Mouse (Mus musculus): Measurements from ENCODE around the gene Pdgfra.

Gene Pdgfra

DNA sequence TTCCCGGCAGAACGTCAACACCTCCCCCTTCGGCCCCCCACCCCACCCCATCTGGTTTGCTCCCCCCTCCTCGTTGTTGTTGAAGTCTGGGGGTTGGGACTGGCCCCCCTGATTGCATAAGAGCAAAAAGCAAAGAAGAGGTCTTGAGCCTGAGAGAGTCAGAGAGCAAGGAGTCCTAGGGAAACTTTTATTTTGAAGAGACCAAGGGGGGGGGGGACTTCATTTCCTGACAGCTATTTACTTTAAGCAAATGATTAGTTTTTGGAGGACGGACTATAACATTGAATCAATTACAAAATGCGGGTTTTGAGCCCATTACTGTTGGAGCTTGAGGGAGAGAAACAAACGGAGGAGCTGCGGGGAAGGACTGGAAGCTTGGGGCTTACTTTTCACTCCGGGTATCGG, at the start of gene Pdgfra:
Pdgfra (plus strand) TSS at position 272 of the 405 bp plus-strand sequence.
- no peak for DNase-seq (ENCODE audit: low spot score in 2 of 2)

DNA sequence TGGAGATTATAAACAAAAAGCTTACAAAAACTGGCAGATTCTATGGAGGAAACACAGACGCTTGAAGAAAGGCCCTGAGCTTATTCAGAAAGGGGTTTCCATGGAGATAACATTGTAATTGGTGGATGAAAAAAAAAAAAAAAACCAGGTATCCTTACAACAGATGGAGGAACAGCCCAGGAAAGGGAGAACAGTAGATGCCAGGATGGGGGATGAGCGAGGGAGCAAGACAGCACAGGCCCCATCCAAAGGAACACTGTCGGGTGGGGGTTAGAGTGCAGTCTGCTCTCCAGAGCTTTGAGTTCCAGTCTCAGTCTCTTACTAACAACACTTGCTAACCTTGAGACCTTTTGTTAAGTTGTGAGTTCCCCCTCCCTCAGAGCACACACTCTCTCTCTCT, 45.6 kb upstream of the Pdgfra start:
- no peak for DNase-seq (ENCODE audit: low spot score in 2 of 2)

DNA sequence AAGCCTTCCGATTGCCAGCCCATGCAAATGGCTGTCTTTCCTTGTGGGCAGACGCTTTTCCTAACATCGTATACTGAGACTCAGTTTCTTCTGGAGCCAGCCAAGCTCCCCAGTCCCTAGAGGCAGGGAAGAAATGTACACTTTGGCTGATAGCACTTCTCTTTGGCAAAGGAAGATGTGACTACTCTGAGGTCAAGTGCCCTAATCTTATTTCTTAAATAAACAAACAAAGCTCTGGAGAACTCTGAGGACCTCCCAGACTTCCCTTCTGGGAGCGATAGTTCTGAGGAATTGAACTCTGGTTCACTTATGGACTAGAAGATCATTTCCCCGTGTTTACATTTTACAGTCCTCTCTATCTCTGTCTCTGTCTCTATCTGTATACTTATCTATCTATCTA, 42.7 kb upstream of the Pdgfra start:
- DNase-seq (ENCODE audit: low spot score in 2 of 2), result no peak

DNA sequence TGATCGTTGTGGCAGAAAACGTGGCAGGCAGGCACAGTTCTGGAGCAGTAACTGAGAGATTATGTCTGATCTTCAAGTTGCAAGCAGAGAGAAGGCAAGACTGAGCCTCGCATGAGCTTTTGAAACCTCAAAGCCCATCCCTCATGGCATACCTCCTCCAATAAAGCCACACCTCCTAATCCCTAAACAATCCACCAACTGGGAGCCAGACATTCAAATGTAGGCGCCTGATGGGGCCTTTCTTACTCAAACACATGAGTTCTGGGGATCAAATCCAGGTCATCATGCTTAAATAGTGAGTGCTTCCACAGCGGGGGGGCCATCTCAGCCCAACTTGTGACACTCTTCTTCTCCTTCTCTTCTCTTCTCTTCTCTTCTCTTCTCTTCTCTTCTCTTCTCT, 40.3 kb upstream of the Pdgfra start:
- DNase-seq (ENCODE audit: low spot score in 2 of 2), result no peak

DNA sequence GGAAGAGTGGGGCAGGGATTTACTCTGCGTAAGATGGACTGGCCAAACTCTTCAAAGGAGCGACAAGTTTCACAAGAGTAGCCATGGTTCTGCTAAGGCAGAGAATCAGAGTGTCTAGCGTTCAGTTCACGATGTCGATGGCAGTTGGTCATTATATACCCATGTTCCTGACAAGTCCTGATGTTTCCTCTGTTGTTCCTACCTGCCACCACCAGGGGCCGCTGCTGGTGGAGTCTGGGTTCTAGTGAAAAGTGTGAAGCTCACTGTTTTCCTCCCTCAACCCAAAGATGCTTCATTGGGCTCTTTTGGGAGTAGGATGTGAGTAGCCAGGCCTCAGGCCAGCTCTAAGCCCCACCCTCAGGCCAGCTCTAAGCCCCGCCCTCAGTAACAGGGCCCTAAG, 33.3 kb upstream of the Pdgfra start:
- DNase-seq (ENCODE audit: low spot score in 2 of 2), result no peak

DNA sequence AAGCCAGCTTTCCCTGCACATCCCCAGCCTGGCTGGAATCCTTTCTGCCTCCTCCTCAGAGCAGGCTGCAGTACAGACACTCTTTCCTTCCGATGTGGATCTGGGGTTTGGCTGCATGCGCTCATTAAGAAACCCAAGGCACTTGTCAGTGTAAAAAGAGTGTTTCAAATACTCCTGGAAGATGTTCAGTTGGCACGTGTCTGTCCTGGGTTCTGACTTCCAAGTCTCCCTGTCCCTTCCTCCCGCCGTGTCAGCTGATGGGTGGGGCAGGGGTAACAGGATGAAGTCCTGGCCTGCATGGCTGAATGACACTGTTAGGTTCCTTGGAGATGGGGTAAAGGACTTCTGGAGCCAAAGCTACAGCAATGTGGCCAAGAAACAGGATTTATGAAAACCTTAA, 30.4 kb upstream of the Pdgfra start:
- DNase-seq (ENCODE audit: low spot score in 2 of 2), result no peak

DNA sequence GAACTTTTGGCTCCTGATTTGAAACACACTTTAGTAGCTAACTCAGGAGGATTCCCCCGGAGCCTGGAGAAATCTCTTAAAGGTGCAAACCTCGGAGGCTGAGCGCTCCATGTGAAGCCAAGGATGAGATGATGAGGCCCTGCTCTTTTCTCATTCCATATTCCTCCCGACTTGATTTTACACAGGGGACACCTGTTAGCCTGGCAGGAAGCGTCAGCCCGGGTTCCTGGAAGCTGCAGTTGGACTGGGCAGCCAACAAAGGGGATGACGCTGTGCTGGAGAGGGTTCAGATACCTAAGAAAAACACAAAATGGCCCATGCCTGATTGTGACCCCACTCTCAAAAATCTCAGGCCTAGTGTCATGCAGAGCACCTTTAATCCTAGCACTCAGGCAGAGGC, 17.4 kb upstream of the Pdgfra start:
- no peak for DNase-seq (ENCODE audit: low spot score in 2 of 2)

DNA sequence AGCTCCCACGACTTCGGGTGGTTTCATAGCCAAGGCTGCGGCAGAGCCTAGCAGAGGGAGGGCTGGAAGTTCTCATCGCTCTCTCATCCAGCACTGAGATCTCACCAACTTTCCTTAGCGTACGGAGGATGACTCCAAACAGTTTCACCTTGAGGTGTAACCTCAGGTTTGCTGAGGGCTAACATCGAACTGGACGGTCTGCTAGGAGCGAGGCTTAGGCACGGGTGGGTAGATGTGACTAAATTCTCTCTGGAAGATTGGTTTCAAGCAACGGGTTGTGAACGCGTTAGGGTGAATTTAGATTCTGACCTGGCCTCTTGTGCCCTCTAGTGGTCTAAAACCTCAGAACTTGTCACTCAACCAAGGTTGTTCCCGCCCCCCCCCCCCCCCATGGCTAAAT, 9.0 kb upstream of the Pdgfra start:
- DNase-seq (ENCODE audit: low spot score in 2 of 2), result peak; percentile 69 to 82

DNA sequence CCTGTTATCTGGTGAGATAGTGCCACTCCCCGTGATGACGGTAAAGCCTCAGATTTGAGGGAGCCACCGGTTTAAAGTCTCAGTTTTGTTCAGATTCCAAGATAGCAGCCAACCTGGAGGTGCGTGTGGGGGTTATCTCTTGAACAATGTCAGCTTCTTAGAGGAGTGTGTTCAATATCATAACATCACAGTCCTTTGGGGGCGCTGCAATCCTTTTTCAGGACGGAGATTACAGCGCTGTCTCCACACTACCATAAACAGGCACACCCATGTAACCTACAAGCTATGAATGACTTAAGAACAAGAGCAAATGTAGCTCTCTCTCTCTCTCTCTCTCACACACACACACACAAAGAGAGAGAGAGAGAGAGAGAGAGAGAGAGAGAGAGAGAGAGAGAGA, 8.3 kb upstream of the Pdgfra start:
- DNase-seq (ENCODE audit: low spot score in 2 of 2), result no peak

DNA sequence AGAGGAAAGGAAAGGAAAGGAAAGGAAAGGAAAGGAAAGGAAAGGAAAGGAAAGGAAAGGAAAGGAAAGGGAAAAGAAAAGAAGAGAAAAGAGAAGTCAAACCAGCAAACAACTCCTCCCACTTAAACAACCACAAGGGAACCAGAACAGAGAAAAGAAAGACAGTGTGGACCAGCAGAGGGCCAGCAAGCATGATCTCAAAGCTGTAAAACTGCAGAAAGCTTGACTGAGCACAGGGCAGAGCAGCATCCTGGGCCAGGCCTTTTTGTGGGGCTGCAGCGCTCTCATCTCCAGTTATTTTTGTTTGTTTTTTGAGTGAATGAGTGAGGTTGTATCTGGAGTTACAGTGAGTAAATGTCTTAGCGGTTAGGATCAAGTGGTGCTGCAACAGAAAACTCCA, 6.8 kb upstream of the Pdgfra start:
- no peak for DNase-seq (ENCODE audit: low spot score in 2 of 2)

DNA sequence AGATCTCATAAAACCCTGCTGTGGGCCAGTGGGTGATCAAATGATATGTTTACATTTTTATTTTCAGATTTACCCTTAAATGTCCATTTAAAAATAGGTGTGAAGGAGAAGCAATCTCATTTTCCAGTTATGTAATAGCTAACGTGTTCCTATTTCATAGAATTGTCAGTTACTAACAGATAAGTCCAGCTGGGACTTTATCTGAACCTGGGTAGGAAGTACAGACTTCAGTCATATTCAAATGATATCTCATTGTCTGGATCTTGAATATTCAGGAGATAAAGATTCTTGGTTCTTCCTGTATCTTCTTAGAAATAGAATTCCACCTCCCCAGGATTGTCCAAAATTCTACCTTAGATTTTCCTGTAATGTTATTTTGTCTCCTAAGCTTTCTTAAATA, 5.6 kb upstream of the Pdgfra start:
- no peak for DNase-seq (ENCODE audit: low spot score in 2 of 2)

DNA sequence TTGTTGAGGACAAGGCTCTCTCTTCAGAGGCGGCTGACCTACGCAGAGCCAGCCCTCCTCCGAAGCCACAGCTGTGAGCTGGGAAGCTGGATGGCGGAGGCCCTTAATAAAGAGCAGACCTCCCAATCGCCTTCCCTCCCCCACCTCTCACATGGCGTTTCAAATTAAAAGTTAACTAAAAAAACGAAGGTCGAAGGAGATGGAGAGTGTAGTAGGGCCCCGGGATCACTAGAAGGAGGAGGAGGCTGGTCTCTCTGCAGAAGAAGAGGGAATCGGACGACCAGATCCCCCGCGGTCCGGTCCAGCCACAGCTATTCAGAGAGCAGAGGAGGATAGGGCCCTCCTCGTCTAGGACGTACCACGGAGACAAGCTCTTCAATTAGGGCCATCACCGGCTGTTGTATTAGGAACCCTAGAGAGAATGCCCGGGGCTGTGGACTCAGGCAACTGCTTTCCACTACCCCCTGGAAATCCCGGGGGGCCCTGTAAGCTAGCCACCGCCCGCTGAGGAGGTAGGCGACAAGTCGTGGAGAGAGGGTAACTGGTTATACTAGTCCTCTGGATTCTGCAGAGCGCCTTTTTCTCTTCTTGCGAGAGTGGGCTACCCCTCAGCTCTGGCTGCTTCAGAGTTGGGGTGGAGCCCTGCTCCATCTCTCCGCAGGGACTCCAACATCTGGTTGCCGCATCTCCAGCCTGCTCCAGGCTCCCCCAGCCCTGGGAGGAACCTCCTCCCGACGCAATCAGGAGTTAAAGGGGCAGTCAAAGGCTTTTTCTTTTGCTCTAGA, 3.6 kb upstream of the Pdgfra start:
- no peak for DNase-seq (ENCODE audit: low spot score in 2 of 2)

DNA sequence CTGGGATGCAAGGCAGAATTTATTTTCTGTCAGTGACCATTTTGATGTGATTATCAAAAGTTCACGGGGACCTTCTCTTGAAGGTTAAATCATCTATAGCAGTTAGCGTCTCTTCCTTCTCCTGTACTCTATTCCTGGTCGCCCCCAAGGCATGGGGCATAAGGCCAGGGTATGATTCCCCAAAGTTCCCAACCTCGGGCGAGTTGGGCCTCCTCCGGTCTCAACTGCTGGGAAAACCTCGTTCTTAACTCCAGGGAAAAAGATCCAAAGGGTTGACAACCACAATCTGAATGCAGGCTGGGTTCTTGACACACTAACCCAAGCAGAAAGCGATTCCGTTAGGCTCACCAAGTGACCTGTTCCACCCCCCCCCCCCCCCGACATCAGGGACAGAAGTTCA, 2.7 kb upstream of the Pdgfra start:
- DNase-seq (ENCODE audit: low spot score in 2 of 2), result no peak

DNA sequence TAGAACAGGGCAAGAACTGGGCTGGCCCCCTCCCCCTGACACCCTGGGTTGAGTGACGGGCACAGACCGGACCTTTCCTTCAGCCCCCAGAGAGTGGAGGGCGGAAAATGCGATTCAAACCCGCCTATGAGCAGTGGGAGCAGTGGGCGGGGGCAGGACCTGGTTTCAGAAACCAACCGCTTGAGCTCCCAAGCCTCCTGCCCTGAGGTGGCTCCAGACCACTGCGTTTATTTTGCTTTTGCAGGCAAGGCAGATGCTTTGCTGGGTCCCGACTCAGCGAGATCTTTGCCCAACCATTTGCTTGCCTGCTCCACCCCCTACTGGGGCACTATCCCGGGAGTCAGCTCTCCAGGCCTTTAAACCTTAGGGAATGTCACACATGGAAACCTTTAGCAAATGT, 2.2 kb upstream of the Pdgfra start:
- peak in 1 of 2 experiments; percentile 9 for DNase-seq (ENCODE audit: low spot score in 2 of 2)

DNA sequence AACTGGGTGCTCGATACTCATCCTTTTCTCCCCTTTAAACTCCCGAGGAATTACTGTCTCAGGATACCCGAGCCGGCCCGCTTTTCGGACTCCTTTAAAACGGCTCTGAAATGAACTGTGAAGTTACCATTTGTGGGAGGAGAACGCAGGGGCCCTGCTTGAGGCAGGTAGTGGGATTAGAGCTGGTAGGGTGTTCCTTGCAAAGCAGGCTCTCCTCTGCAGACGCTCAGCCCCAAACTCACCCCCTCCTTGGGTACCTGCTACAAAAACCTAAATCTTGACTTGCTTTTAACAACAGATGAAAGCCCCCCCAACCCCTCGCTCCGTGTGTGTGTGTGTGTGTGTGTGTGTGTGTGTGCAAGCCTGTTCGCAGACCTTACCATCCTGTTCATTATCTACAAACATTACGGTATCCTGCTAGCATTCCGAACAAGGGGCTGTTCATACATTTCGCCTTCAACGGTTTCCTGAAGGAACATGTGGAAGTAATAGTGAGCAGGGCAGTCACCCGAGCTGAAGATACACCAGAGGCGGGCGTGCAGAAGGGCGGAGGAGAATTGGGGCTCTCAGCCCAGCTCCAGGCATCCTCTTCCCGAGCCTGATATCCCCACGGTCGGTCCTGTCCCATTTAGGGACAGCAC, 1.6 kb upstream of the Pdgfra start:
- DNase-seq (ENCODE audit: low spot score in 2 of 2), result peak in 1 of 2 experiments; percentile 11

DNA sequence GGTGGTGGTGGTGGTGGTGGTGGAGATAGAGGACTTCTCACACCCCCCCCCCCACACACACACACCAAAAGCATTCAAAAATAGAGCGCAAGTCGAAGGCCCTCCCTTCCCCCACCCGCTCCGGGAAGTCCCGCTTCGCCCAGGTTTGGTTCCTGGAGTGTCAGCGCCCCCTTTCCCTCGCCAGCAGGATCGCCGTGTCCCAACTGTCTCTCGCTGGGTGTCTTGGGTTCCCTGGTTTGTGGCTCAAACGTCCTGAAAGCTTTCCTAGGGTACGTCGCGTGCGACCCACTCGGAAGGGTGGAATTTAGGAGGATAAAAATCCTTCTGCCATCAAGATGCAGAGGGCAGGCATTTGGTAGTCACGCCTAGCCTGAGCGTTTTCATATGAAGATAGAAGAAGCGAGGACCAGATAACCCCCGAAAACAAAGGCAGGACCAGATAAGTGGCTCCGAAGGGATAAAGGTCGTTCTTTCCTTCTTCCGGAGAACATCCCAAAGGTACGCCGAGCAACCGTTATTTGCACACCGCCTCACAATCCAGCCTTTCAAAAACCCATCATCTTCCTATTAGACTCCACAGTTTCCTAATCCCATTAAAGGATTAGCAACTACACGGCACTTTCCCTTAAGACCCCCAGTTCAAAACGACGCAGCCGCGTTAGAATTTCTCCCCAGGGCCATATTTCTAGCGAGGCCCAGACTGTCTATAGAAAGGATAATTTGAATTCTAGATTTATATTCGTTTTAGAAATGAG, 769 bp upstream of the Pdgfra start:
- DNase-seq (ENCODE audit: low spot score in 2 of 2), result peak in 1 of 2 experiments; percentile 40

DNA sequence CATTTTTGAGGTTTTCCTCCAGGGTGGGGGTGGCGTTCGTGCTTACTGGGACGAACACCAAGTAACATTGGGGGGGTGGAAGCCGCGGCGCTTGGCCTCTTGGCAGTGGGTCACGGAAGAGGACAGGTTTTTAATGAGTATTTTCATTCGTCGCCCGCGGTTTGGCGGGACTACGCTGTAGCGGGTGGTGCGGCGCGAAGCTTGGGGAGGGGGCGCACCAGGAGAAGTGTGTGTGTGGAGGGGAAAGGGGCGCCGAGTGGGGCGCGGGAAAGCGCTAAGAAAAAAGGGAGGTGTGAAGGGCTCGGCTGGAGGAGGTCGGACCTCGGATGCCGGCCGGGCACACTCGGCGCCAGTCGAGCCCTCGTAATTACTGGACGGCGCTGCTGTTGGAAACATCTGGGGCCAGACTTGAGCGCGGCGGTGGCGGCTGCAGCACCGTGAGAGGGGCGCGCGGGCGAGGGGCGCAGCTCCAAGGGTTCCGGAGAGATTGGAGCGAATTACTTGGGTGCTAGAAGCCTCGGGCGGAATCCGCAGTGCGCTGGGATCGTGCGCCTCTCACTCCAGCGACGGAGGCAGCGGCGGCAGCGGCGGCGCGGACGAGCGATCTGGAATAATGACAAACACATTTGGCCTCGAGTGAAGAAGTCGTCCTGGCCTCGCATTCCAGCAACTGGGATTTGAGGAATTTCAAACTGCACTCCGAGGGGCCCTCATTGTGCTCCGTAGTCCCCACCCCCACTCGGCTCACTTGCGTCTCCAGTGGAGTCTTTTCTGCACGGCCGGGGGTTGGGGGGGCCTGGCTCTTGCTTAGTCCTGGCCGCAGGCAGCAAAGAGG, 916 bp downstream of the Pdgfra start:
- DNase-seq (ENCODE audit: low spot score in 2 of 2), result peak in 1 of 2 experiments; percentile 13

DNA sequence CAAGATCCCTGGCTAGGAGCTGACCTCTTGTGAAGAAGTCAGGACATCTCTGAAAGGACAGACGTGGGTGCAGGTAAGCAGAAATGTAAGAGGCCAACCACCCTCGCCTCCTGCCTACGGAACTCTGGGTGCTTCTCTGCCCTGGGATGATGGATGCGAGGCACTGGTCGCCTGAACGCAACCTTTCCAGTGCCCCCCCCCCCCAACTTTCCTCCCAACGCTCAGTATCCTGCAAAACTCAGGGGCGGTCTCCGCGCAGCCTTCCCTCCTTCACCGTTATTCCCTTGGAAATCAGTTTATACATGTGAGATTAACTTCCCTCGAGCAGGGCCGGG, 1.5 kb downstream of the Pdgfra start:
- DNase-seq (ENCODE audit: low spot score in 2 of 2), result no peak

DNA sequence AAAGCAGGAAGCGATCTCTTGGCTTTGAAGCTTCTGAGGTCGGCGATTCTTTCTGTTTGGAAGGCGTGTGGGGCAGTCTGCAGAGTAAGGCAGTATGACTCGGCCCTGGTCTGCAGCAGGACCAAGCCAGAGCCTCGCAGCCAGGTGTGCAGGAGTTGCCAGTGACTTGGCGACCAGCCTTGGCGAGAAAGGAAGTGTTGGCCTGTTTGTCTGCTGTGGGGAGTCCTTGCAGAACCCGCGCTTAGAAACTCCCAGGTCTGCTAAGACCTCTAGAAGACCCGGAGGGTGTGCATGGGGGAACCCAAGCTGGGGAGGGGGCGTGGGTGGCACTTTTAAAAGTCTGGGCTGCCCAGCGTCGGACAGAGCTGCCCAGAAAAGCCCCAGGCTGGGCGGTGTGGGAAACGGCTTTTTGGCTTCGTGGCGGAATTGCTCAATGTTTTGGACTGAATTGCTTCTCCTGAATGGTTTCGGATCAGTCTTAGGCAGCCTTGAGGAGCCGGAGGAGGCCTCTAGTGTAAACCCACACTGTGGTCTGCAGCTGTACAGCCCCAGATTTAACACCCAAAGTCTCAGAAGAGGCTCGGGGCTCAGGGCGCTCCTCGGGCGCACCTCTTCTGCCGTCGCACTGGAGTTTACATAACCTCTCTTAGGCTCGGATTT, 2.0 kb downstream of the Pdgfra start:
- DNase-seq (ENCODE audit: low spot score in 2 of 2), result peak in 1 of 2 experiments; percentile 32

DNA sequence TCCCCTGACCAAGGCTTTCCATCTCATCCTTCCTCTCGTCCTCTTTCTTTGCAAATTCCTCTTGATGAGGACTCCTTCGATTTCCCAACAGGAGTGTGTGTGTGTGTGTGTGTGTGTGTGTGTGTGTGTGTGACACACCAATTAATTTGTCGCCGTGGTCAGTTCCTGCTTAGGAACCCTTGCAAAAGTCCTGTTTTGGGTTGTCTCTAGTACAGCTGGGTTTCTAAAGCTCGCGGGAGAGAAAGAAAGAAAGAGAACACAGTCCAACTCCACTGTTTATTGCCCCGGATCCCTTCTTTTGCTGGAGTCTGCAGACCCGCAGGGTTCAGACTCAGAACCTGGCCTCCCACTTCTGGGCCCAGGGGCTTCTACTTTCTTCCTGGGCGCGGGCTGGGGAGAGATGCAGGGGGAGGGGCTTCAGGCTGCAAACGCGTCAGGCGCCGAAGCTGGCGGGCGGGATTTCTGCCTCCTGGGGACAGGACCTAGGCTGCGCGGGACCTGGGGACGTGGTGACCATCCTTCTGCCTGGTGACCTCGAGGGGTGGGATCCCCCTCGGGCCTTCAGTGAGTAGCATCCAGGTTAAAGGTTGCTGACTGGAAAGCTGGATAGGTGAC, 2.6 kb downstream of the Pdgfra start:
- no peak for DNase-seq (ENCODE audit: low spot score in 2 of 2)

DNA sequence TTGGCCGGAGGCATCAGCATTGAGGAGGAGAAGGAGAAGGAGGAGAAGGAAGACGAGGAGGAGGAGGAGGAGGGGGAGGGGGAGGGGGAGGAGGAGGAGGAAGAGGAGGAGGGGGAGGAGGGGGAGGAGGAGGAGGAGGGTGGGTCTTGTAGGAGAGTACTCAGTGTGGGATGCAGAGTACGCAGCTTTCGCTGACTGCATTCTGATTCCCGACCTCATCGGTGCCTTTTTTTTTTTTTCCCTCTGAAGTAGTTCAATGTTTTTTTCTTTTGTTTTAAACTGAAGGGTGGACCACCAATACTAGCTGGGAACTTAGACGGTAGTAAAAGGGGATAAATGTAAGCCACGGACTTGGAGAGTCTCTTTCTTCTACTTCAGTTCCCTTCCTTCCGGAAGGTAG, 3.2 kb downstream of the Pdgfra start:
- no peak for DNase-seq (ENCODE audit: low spot score in 2 of 2)
